10 mouse cellular contexts compared by ENCODE assay signal in the genomic region with DNA sequence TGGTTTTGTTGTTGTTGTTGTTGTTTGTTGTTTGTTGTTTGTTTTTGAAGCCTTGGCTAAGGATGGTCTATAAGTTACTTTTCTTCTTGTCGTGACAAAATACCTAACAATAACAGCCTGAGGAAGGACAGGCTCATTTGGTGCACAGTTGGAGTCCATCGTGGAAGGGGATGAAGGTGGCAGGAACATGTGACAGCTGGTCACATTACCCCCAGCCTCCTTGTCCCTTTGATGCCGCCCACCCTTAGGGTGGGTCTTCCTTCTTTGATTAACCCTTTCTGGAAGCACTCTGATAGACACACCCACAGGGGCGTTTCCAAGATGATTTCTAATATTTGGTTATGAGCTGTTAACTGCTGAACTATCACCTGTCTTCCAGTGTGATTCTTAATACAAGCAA. TPM values are rescaled to one million over a fixed set of nuclear protein-coding genes. Genes with fewer than 3 reads are reported as not detected.
DNase-seq lines count a peak whose midpoint lies in the region; ATAC-seq lines count a peak whose summit lies in the region.
"Had no signal": no experiment of that assay in that cellular context is flagged by ENCODE, and none has a peak within 500 bp of the region (broad histone marks: within the 10 kb centered on the region; RNA-seq: fewer than 3 reads in every experiment).

No protein-coding gene starts in this region.

- WGBS in lung, embryonic 16.5 days, result 30% methylated on average over 4 of the region's 4 CpGs
- 40% methylated on average over 4 of the region's 4 CpGs for WGBS in hindbrain, embryonic 15.5 days
- 49% methylated on average over 4 of the region's 4 CpGs for WGBS in midbrain, embryonic 13.5 days

- H3K4me3 ChIP-seq in lung, embryonic 16.5 days (ENCODE audit: low read length), result no peak overlapping the region
- H3K4me3 ChIP-seq in hindbrain, embryonic 15.5 days, result no peak overlapping the region
- no peak overlapping the region for H3K4me3 ChIP-seq in midbrain, embryonic 13.5 days (replicated peaks)
- H3K4me3 ChIP-seq: embryonic facial prominence, embryonic 15.5 days had no signal

- peak; percentile 61 for ATAC-seq in lung, embryonic 16.5 days (ENCODE audit: low read depth)
- peak; percentile 34; the same call in 1 of the 2 replicates for ATAC-seq in hindbrain, embryonic 15.5 days (ENCODE audit: low FRiP score, low read depth)
- peak; percentile 76 for ATAC-seq in midbrain, embryonic 13.5 days

- no peak overlapping the region for H3K9ac ChIP-seq in lung, embryonic 16.5 days (ENCODE audit: low read length)
- H3K9ac ChIP-seq in hindbrain, embryonic 15.5 days, result no peak overlapping the region
- no peak overlapping the region for H3K9ac ChIP-seq in midbrain, embryonic 13.5 days (replicated peaks)
- H3K9ac ChIP-seq: liver, embryonic 14.5 days had no signal

- no peak overlapping the region for H3K4me2 ChIP-seq in lung, embryonic 16.5 days (ENCODE audit: low read depth, low read length)
- no peak overlapping the region for H3K4me2 ChIP-seq in hindbrain, embryonic 15.5 days
- H3K4me2 ChIP-seq in midbrain, embryonic 13.5 days (replicated peaks), result no peak overlapping the region
- H3K4me2 ChIP-seq: embryonic facial prominence, embryonic 15.5 days had no signal

- no peaks in the 10 kb centered on the region for H3K9me3 ChIP-seq in lung, embryonic 16.5 days (ENCODE audit: control insufficient read depth, low read length)
- no peaks in the 10 kb centered on the region for H3K9me3 ChIP-seq in hindbrain, embryonic 15.5 days
- no peaks in the 10 kb centered on the region for H3K9me3 ChIP-seq in midbrain, embryonic 13.5 days
- H3K9me3 ChIP-seq: embryonic facial prominence, embryonic 15.5 days had no signal

- no peaks in the 10 kb centered on the region for H3K36me3 ChIP-seq in lung, embryonic 16.5 days (ENCODE audit: control insufficient read depth, insufficient read depth, low read length)
- H3K36me3 ChIP-seq in hindbrain, embryonic 15.5 days, result no peaks in the 10 kb centered on the region
- no peaks in the 10 kb centered on the region for H3K36me3 ChIP-seq in midbrain, embryonic 13.5 days
- H3K36me3 ChIP-seq: embryonic facial prominence, embryonic 15.5 days had no signal

- intact Hi-C loops in heart, postnatal 14 days (cut with DNase I), result loop anchor here (10.0 kb wide), 1 partner anchor 519 kb away; no protein-coding TSS in a partner anchor

- no peak overlapping the region for H3K27ac ChIP-seq in lung, embryonic 16.5 days (ENCODE audit: low read length)
- H3K27ac ChIP-seq in hindbrain, embryonic 15.5 days (replicated peaks), result no peak overlapping the region
- no peak overlapping the region for H3K27ac ChIP-seq in midbrain, embryonic 13.5 days
- H3K27ac ChIP-seq: embryonic facial prominence, embryonic 15.5 days; liver, embryonic 14.5 days had no signal

- DNase-seq in heart, adult 11 months, result peak; percentile 52
- no peak for DNase-seq in heart, postnatal 14 days
- no peak for DNase-seq in lung, postnatal 14 days
- no peak for DNase-seq in ovary, adult 18-20 months (ENCODE audit: low spot score)
- no peak for DNase-seq in ovary, postnatal 14 days (ENCODE audit: low spot score)

- H3K27me3 ChIP-seq in lung, embryonic 16.5 days (ENCODE audit: control insufficient read depth, insufficient read depth, low read depth, low read length), result no peaks in the 10 kb centered on the region
- H3K27me3 ChIP-seq in hindbrain, embryonic 15.5 days, result no peaks in the 10 kb centered on the region
- H3K27me3 ChIP-seq in midbrain, embryonic 13.5 days, result no peaks in the 10 kb centered on the region
- H3K27me3 ChIP-seq: embryonic facial prominence, embryonic 15.5 days had no signal

- H3K4me1 ChIP-seq in lung, embryonic 16.5 days (replicated peaks; ENCODE audit: control insufficient read depth, insufficient read depth, low read length), result 0 out of 2 replicates have a peak, but pooled peaks cover 2% of the 10 kb centered on the region
- no peaks in the 10 kb centered on the region for H3K4me1 ChIP-seq in hindbrain, embryonic 15.5 days (replicated peaks)
- H3K4me1 ChIP-seq in midbrain, embryonic 13.5 days (replicated peaks), result no peaks in the 10 kb centered on the region

RNA-seq across cellular contexts. Expression of gene Efcab2, which starts 58.3 kb away (rescaled TPM):
- total RNA-seq in heart, postnatal 14 days (2021), result 10 to 100 TPM; 49.9 to 50.0 TPM
- polyA plus RNA-seq in lung, embryonic 16.5 days (2015; fragmentation: Nextera tagmentation; extraction: Ambion mirVana), result 6.0 and 6.5 TPM in 2 replicates
- 9.9 and 11.2 TPM in 2 replicates for polyA plus RNA-seq in hindbrain, embryonic 15.5 days (2015; fragmentation: Nextera tagmentation; extraction: Ambion mirVana)
- 8.8 and 9.0 TPM in 2 replicates for polyA plus RNA-seq in midbrain, embryonic 13.5 days (2015; fragmentation: Nextera tagmentation; extraction: Ambion mirVana)
